Comparison of ENCODE assay signal across 8 mouse cellular contexts in the genomic region with DNA sequence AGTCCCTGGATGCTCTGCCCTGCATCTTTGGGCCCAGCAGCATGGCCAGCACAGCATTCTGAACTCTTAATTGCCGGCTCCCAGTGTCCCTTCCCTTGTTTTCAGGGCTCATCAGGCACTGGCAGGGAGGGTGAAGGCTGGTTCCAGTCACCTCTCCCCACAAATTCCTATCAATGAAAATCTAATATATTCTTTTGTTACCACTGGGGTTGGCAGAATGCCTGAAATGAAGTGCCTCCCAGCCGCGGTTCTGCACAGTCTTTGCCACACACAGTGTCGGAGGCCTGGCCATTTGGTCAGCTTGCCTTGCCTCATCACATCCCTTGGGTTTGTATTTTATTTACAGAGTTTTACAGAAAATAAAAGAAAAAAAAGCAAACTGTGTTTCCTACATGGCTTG. TPM values are rescaled to one million over a fixed set of nuclear protein-coding genes. Genes with fewer than 3 reads are reported as not detected.
DNase-seq lines count a peak whose midpoint lies in the region; ATAC-seq and TF ChIP-seq lines count a peak whose summit lies in the region.

No protein-coding gene starts in this region.

- TF ChIP-seq CTCF in thymus, adult 2 months (IDR thresholded peaks at IDR 0.05; ENCODE audit: borderline replicate concordance, control insufficient read depth, extremely low read depth, insufficient read depth, low read length, poor library complexity): no peak

- H3K4me2 ChIP-seq in hindbrain, embryonic 11.5 days (replicated peaks; ENCODE audit: low read depth, low read length): no peak overlapping the region
- H3K4me2 ChIP-seq in intestine, embryonic 16.5 days (ENCODE audit: low read depth, low read length): no peak overlapping the region
- H3K4me2 ChIP-seq in stomach, embryonic 15.5 days: no peak overlapping the region

- peaks cover 8% of the 10 kb centered on the region; the same call in 1 of the 2 replicates for H3K36me3 ChIP-seq in hindbrain, embryonic 11.5 days (ENCODE audit: control insufficient read depth, insufficient read depth, low read length)
- peaks cover 64% of the 10 kb centered on the region for H3K36me3 ChIP-seq in hindbrain, embryonic 10.5 days
- peaks cover 49% of the 10 kb centered on the region for H3K36me3 ChIP-seq in thymus, adult 2 months (ENCODE audit: control insufficient read depth, insufficient read depth, low read length)
- peaks cover 19% of the 10 kb centered on the region for H3K36me3 ChIP-seq in intestine, embryonic 16.5 days (ENCODE audit: control insufficient read depth, insufficient read depth, low read length)
- H3K36me3 ChIP-seq in stomach, embryonic 15.5 days: peaks cover 42% of the 10 kb centered on the region

- H3K4me3 ChIP-seq in hindbrain, embryonic 11.5 days (ENCODE audit: low read depth, low read length): no peak overlapping the region
- no peak overlapping the region for H3K4me3 ChIP-seq in hindbrain, embryonic 10.5 days
- peak overlapping the region; percentile 48 for H3K4me3 ChIP-seq in thymus, adult 2 months (ENCODE audit: control insufficient read depth, insufficient read depth, low read length)
- H3K4me3 ChIP-seq in intestine, embryonic 16.5 days (ENCODE audit: low read length): no peak overlapping the region
- H3K4me3 ChIP-seq in stomach, embryonic 15.5 days (replicated peaks): no peak overlapping the region

- no peak for TF ChIP-seq POLR2A in thymus, adult 2 months (IDR thresholded peaks at IDR 0.05; ENCODE audit: control insufficient read depth, extremely low read depth, insufficient read depth, low read length, poor library complexity)

- WGBS in hindbrain, embryonic 11.5 days: 80% methylated on average over 4 of the region's 4 CpGs
- WGBS in hindbrain, embryonic 10.5 days: 83% methylated on average over 4 of the region's 4 CpGs
- 64% methylated on average over 4 of the region's 4 CpGs for WGBS in thymus, adult 2 months
- WGBS in intestine, embryonic 16.5 days: 52% methylated on average over 4 of the region's 4 CpGs
- WGBS in stomach, embryonic 15.5 days: 76% methylated on average over 4 of the region's 4 CpGs

- H3K4me1 ChIP-seq in hindbrain, embryonic 11.5 days (replicated peaks; ENCODE audit: control insufficient read depth, insufficient read depth, low read length): no peaks in the 10 kb centered on the region
- peaks cover 37% of the 10 kb centered on the region for H3K4me1 ChIP-seq in hindbrain, embryonic 10.5 days (replicated peaks)
- peaks cover 46% of the 10 kb centered on the region for H3K4me1 ChIP-seq in thymus, adult 2 months (replicated peaks; ENCODE audit: control insufficient read depth, insufficient read depth, low read length)
- H3K4me1 ChIP-seq in intestine, embryonic 16.5 days (ENCODE audit: control insufficient read depth, insufficient read depth, low read length): peaks cover 24% of the 10 kb centered on the region
- peaks cover 16% of the 10 kb centered on the region for H3K4me1 ChIP-seq in stomach, embryonic 15.5 days

- 0 out of 2 replicates have a peak overlapping the region, but pooled peaks have one; percentile 63 for H3K27ac ChIP-seq in hindbrain, embryonic 11.5 days (ENCODE audit: low read depth, low read length)
- no peak overlapping the region for H3K27ac ChIP-seq in hindbrain, embryonic 10.5 days
- peak overlapping the region; percentile 98 for H3K27ac ChIP-seq in thymus, adult 2 months (ENCODE audit: control insufficient read depth, insufficient read depth, low read length)
- H3K27ac ChIP-seq in intestine, embryonic 16.5 days (ENCODE audit: low read length): peak overlapping the region; percentile 60
- H3K27ac ChIP-seq in stomach, embryonic 15.5 days: peak overlapping the region; percentile 42; the same call in 1 of the 2 replicates

- DNase-seq in hindbrain, embryonic 11.5 days (ENCODE audit: low spot score): no peak
- DNase-seq in hindbrain, embryonic 10.5 days (ENCODE audit: low spot score): no peak
- no peak for DNase-seq in thymus, adult 2 months
- DNase-seq in thymus, postnatal 10 days (ENCODE audit: low spot score in 2 of 2): no peak
- no peak for DNase-seq in frontal cortex, postnatal 14 days (ENCODE audit: low spot score in 2 of 2)
- DNase-seq in adrenal gland, adult 2 months: no peak

- H3K9ac ChIP-seq in hindbrain, embryonic 11.5 days (ENCODE audit: low read depth, low read length): no peak overlapping the region
- H3K9ac ChIP-seq in intestine, embryonic 16.5 days (ENCODE audit: low read depth, low read length): peak overlapping the region; percentile 6; the same call in 1 of the 2 replicates
- H3K9ac ChIP-seq in stomach, embryonic 15.5 days: no peak overlapping the region

- no peaks in the 10 kb centered on the region for H3K27me3 ChIP-seq in hindbrain, embryonic 11.5 days (ENCODE audit: control insufficient read depth, insufficient read depth, low read length)
- no peaks in the 10 kb centered on the region for H3K27me3 ChIP-seq in hindbrain, embryonic 10.5 days (ENCODE audit: insufficient read depth, poor library complexity, severe bottlenecking)
- no peaks in the 10 kb centered on the region for H3K27me3 ChIP-seq in thymus, adult 2 months (ENCODE audit: control insufficient read depth, insufficient read depth, low read length)
- H3K27me3 ChIP-seq in intestine, embryonic 16.5 days (replicated peaks; ENCODE audit: control insufficient read depth, insufficient read depth, low read length): no peaks in the 10 kb centered on the region
- no peaks in the 10 kb centered on the region for H3K27me3 ChIP-seq in stomach, embryonic 15.5 days (replicated peaks)

- no peaks in the 10 kb centered on the region for H3K9me3 ChIP-seq in hindbrain, embryonic 11.5 days (ENCODE audit: control insufficient read depth, low read length)
- H3K9me3 ChIP-seq in hindbrain, embryonic 10.5 days: no peaks in the 10 kb centered on the region
- H3K9me3 ChIP-seq in intestine, embryonic 16.5 days (ENCODE audit: control insufficient read depth, low read length): no peaks in the 10 kb centered on the region
- no peaks in the 10 kb centered on the region for H3K9me3 ChIP-seq in stomach, embryonic 15.5 days

- ATAC-seq in hindbrain, embryonic 11.5 days (ENCODE audit: low FRiP score): 0 out of 2 replicates have a peak, but pooled peaks have one; percentile 6
- no peak for ATAC-seq in intestine, embryonic 16.5 days
- no peak for ATAC-seq in stomach, embryonic 15.5 days (ENCODE audit: insufficient read depth, low FRiP score, low read depth)

RNA-seq across cellular contexts. Expression of gene Ctcf, which starts 14.5 kb away (rescaled TPM):
- 115 and 121 TPM in 2 replicates for polyA plus RNA-seq in hindbrain, embryonic 11.5 days (2014; fragmentation: Nextera tagmentation; extraction: Ambion mirVana)
- 102 and 138 TPM in 2 replicates for polyA plus RNA-seq in hindbrain, embryonic 10.5 days (2016; fragmentation: Nextera tagmentation; extraction: Ambion mirVana)
- polyA plus RNA-seq in thymus, adult 2 months (2012; rRNA removed): 67.0 and 89.4 TPM in 2 replicates
- 73.7 and 86.4 TPM in 2 replicates for polyA plus RNA-seq in intestine, embryonic 16.5 days (2015; fragmentation: Nextera tagmentation; extraction: Ambion mirVana)
- 109 and 112 TPM in 2 replicates for polyA plus RNA-seq in stomach, embryonic 15.5 days (2015; fragmentation: Nextera tagmentation; extraction: Ambion mirVana)
- total RNA-seq in adrenal gland, adult 2 months (2021): 10 to 100 TPM; 51.5 to 53.4 TPM
- 14.5 and 15.6 TPM in 2 replicates for polyA plus RNA-seq in adrenal gland, adult 2 months (2012; rRNA removed)

RNA-seq across cellular contexts. Expression of gene Agrp, which starts 15.4 kb away (rescaled TPM):
- 0.68 and 2.1 TPM in 2 replicates for polyA plus RNA-seq in hindbrain, embryonic 11.5 days (2014; fragmentation: Nextera tagmentation; extraction: Ambion mirVana)
- polyA plus RNA-seq in hindbrain, embryonic 10.5 days (2016; fragmentation: Nextera tagmentation; extraction: Ambion mirVana): 0.61 and 0.73 TPM in 2 replicates
- polyA plus RNA-seq in thymus, adult 2 months (2012; rRNA removed): 0.52 and 1.00 TPM in 2 replicates
- polyA plus RNA-seq in intestine, embryonic 16.5 days (2015; fragmentation: Nextera tagmentation; extraction: Ambion mirVana): 0.66 and 0.92 TPM in 2 replicates
- 0.77 and 1.1 TPM in 2 replicates for polyA plus RNA-seq in stomach, embryonic 15.5 days (2015; fragmentation: Nextera tagmentation; extraction: Ambion mirVana)
- total RNA-seq in adrenal gland, adult 2 months (2021): 1 to 10 TPM; 2.3 to 2.4 TPM
- 1.5 and 2.6 TPM in 2 replicates for polyA plus RNA-seq in adrenal gland, adult 2 months (2012; rRNA removed)

RNA-seq across cellular contexts. Expression of gene Ripor1, which starts 16.8 kb away (rescaled TPM):
- 11.8 and 12.4 TPM in 2 replicates for polyA plus RNA-seq in hindbrain, embryonic 11.5 days (2014; fragmentation: Nextera tagmentation; extraction: Ambion mirVana)
- 17.7 and 23.7 TPM in 2 replicates for polyA plus RNA-seq in hindbrain, embryonic 10.5 days (2016; fragmentation: Nextera tagmentation; extraction: Ambion mirVana)
- 125 and 128 TPM in 2 replicates for polyA plus RNA-seq in thymus, adult 2 months (2012; rRNA removed)
- 17.1 and 17.8 TPM in 2 replicates for polyA plus RNA-seq in intestine, embryonic 16.5 days (2015; fragmentation: Nextera tagmentation; extraction: Ambion mirVana)
- polyA plus RNA-seq in stomach, embryonic 15.5 days (2015; fragmentation: Nextera tagmentation; extraction: Ambion mirVana): 21.0 and 23.4 TPM in 2 replicates
- total RNA-seq in adrenal gland, adult 2 months (2021): 10 to 100 TPM; 23.2 to 37.3 TPM
- 29.8 and 33.0 TPM in 2 replicates for polyA plus RNA-seq in adrenal gland, adult 2 months (2012; rRNA removed)

RNA-seq across cellular contexts. Expression of gene Atp6v0d1, which starts 56.0 kb away (rescaled TPM):
- polyA plus RNA-seq in hindbrain, embryonic 11.5 days (2014; fragmentation: Nextera tagmentation; extraction: Ambion mirVana): 141 and 155 TPM in 2 replicates
- 90.8 and 119 TPM in 2 replicates for polyA plus RNA-seq in hindbrain, embryonic 10.5 days (2016; fragmentation: Nextera tagmentation; extraction: Ambion mirVana)
- 112 and 119 TPM in 2 replicates for polyA plus RNA-seq in thymus, adult 2 months (2012; rRNA removed)
- 115 and 125 TPM in 2 replicates for polyA plus RNA-seq in intestine, embryonic 16.5 days (2015; fragmentation: Nextera tagmentation; extraction: Ambion mirVana)
- 73.2 and 75.8 TPM in 2 replicates for polyA plus RNA-seq in stomach, embryonic 15.5 days (2015; fragmentation: Nextera tagmentation; extraction: Ambion mirVana)
- total RNA-seq in adrenal gland, adult 2 months (2021): 100 to 1,000 TPM; 113 to 118 TPM
- 77.6 and 80.3 TPM in 2 replicates for polyA plus RNA-seq in adrenal gland, adult 2 months (2012; rRNA removed)
